Mouse (Mus musculus) liver, adult 2 months (tissue): ENCODE results near the gene Zscan20. TPM values are rescaled to one million over a fixed set of nuclear protein-coding genes. Genes with fewer than 3 reads are reported as not detected.

Experiments used
- DNase-seq: peaks from one replicate; pipeline ENCODE4 v3.0.0-alpha.2; 2011; ENCODE audit warnings: low read depth, low spot score; ENCODE audit errors: extremely low read depth
- H3K27ac ChIP-seq: fragments of 200-500 bp; replicated peaks from 2 replicates; pipeline ENCODE4 v1.5.1; 2012; ENCODE audit warnings: low read depth, mild to moderate bottlenecking, control low read depth, inconsistent platforms, low read length; ENCODE audit not compliant: insufficient read depth
- H3K27me3 ChIP-seq: fragments of 200-500 bp; 2 replicates; pipeline ENCODE4 v1.6.1; 2012; ENCODE audit warnings: mild to moderate bottlenecking, moderate library complexity, low read length, inconsistent platforms; ENCODE audit not compliant: control insufficient read depth, insufficient read depth
- H3K36me3 ChIP-seq: fragments of 200-500 bp; 2 replicates; pipeline ENCODE4 v1.6.1; 2012; ENCODE audit warnings: low read length, inconsistent platforms; ENCODE audit not compliant: control insufficient read depth, insufficient read depth
- H3K4me1 ChIP-seq: fragments of 200-500 bp; 2 replicates; pipeline ENCODE4 v1.6.1; 2011; ENCODE audit warnings: low read length; ENCODE audit not compliant: control insufficient read depth, insufficient read depth
- H3K4me3 ChIP-seq: fragments of 200-500 bp; 2 replicates; pipeline ENCODE4 v1.5.1; 2011; ENCODE audit warnings: low read depth, mild to moderate bottlenecking, control low read depth, low read length, moderate library complexity; ENCODE audit not compliant: insufficient read depth
- H3K79me2 ChIP-seq: fragments of 200-500 bp; 2 replicates; pipeline ENCODE4 v1.6.1; 2012; ENCODE audit warnings: inconsistent platforms, mild to moderate bottlenecking, low read length, moderate library complexity; ENCODE audit not compliant: control insufficient read depth, insufficient read depth
- H3K9ac ChIP-seq: fragments of 200-500 bp; 2 replicates; pipeline ENCODE4 v1.6.1; 2012; ENCODE audit warnings: low read depth, mild to moderate bottlenecking, control low read depth, inconsistent platforms, low read length
- CTCF ChIP-seq: fragments of 200-500 bp; IDR thresholded peaks from 2 replicates; pipeline ENCODE4 v1.5.1; 2011; ENCODE audit warnings: low read depth, low read length, control low read depth
- POLR2A ChIP-seq: fragments of 200-500 bp; IDR thresholded peaks from 2 replicates; pipeline ENCODE4 v1.6.1; 2011; ENCODE audit warnings: low read length, control low read depth; ENCODE audit not compliant: insufficient read depth; ENCODE audit errors: extremely low read depth
- WGBS: fragments of 180-500 bp; shearing (Covaris S2); methylation state at CpG from one replicate; pipeline ENCODE4 v1.1.7; 2018; 5-methylcytosine and 5-hydroxymethylcytosine counted together
- polyA plus RNA-seq: library from polyadenylated mRNA; depleted of rRNA; stranded (reverse); fragments of >200 nt; gene quantifications from 2 replicates; pipeline ENCODE4 v1.2.3, GENCODE M21; 2012
- total RNA-seq: library from RNA; depleted of rRNA; stranded (reverse); fragments of >200 nt; gene quantifications from 2 replicates; pipeline ENCODE4 v1.2.3, GENCODE M21; 2014

Gene Zscan20
- total and polyA plus RNA-seq, 2 experiments = 1.0 to 1.4 TPM

- no peaks in the 10 kb centered on the region for H3K79me2 ChIP-seq
- H3K4me1 ChIP-seq = peaks cover 14% of the 10 kb centered on the region
- TF ChIP-seq CTCF = no peak
- no peak for TF ChIP-seq POLR2A
- no peaks in the 10 kb centered on the region for H3K27me3 ChIP-seq
- H3K9ac ChIP-seq = no peak overlapping the region
- H3K4me3 ChIP-seq = no peak overlapping the region
- DNase-seq = peak; percentile 91
- WGBS = 21% methylated on average over 8 of the region's 8 CpGs
- H3K36me3 ChIP-seq = no peaks in the 10 kb centered on the region
- H3K27ac ChIP-seq = peak overlapping the region; percentile 58
These were observed 38.8 kb upstream of the Zscan20 start for GRCm38 (mm10) chr4:128648567-128649255.

- H3K4me3 ChIP-seq = no peak overlapping the region
- no peaks in the 10 kb centered on the region for H3K79me2 ChIP-seq
- WGBS = 62% methylated on average over 7 of the region's 7 CpGs
- no peak for DNase-seq
- H3K36me3 ChIP-seq = no peaks in the 10 kb centered on the region
- TF ChIP-seq POLR2A (no peak), CTCF (no peak)
- H3K27ac ChIP-seq = no peak overlapping the region
- peaks cover 14% of the 10 kb centered on the region for H3K4me1 ChIP-seq
- H3K27me3 ChIP-seq = no peaks in the 10 kb centered on the region
- no peak overlapping the region for H3K9ac ChIP-seq
These were observed 36.9 kb upstream of the Zscan20 start for GRCm38 (mm10) chr4:128646762-128647161.

GRCm38 (mm10) chr4:128645896-128646295 lies 36.0 kb upstream of the Zscan20 start:
- Histone ChIP-seq H3K36me3 (no peaks in the 10 kb centered on the region), H3K27ac (no peak overlapping the region), H3K4me1 (peaks cover 14% of the 10 kb centered on the region), H3K4me3 (no peak overlapping the region), H3K79me2 (no peaks in the 10 kb centered on the region), H3K27me3 (no peaks in the 10 kb centered on the region), H3K9ac (no peak overlapping the region)
- 83% methylated on average over 6 of the region's 6 CpGs for WGBS
- DNase-seq = no peak
- no peak for TF ChIP-seq POLR2A

GRCm38 (mm10) chr4:128641766-128642717 lies 32.1 kb upstream of the Zscan20 start:
- Histone ChIP-seq H3K27me3 (no peaks in the 10 kb centered on the region), H3K79me2 (no peaks in the 10 kb centered on the region), H3K9ac (no peak overlapping the region), H3K4me3 (no peak overlapping the region), H3K27ac (no peak overlapping the region), H3K36me3 (no peaks in the 10 kb centered on the region), H3K4me1 (no peaks in the 10 kb centered on the region)
- no peak for DNase-seq
- WGBS = 70% methylated on average over 23 of the region's 23 CpGs
- TF ChIP-seq POLR2A = no peak
- TF ChIP-seq CTCF = no peak

GRCm38 (mm10) chr4:128638265-128638923 lies 28.5 kb upstream of the Zscan20 start:
- DNase-seq = no peak
- no peak overlapping the region for H3K9ac ChIP-seq
- no peaks in the 10 kb centered on the region for H3K27me3 ChIP-seq
- no peak overlapping the region for H3K4me3 ChIP-seq
- no peak overlapping the region for H3K27ac ChIP-seq
- H3K4me1 ChIP-seq = peaks cover 14% of the 10 kb centered on the region
- H3K79me2 ChIP-seq = no peaks in the 10 kb centered on the region
- H3K36me3 ChIP-seq = no peaks in the 10 kb centered on the region
- WGBS = 86% methylated on average over 18 of the region's 18 CpGs
- TF ChIP-seq POLR2A = no peak
- no peak for TF ChIP-seq CTCF
